Mouse (Mus musculus) ES-E14 (cell line): ENCODE data around the gene Enpp1. TPM values are rescaled to one million over a fixed set of nuclear protein-coding genes. Genes with fewer than 3 reads are reported as not detected.

Experiments
- DNase-seq: peaks from one replicate; pipeline ENCODE4 v3.0.0-alpha.2; 2013; ENCODE audit warnings: low read depth, low spot score
- H3K27ac ChIP-seq: 2 replicates; pipeline ENCODE4 v1.5.1; 2012; ENCODE audit warnings: low read depth, mild to moderate bottlenecking, low read length, moderate library complexity, mixed read lengths; ENCODE audit not compliant: poor library complexity, insufficient read depth, severe bottlenecking
- H3K36me3 ChIP-seq: 2 replicates; pipeline ENCODE4 v1.6.1; 2012; ENCODE audit warnings: mild to moderate bottlenecking, low read length, moderate library complexity, mixed read lengths; ENCODE audit not compliant: control insufficient read depth, poor library complexity, insufficient read depth, severe bottlenecking
- H3K4me1 ChIP-seq, 2 experiments: fragments of 150-350 bp in 1 of 2; sonication (generic) in 1 of 2; 2 replicates each; pipeline ENCODE4 v1.6.1; 2012; ENCODE audit warnings: low read length in 2 of 2, mild to moderate bottlenecking in 1 of 2, mixed read lengths in 1 of 2; ENCODE audit not compliant: control insufficient read depth in 2 of 2, insufficient read depth in 2 of 2, poor library complexity in 1 of 2
- H3K4me3 ChIP-seq, 2 experiments: fragments of 150-350 bp in 1 of 2; sonication (generic) in 1 of 2; 2 replicates each; pipeline ENCODE4 v1.5.1; 2012; ENCODE audit warnings: low read length in 2 of 2, low read depth in 1 of 2, mild to moderate bottlenecking in 1 of 2, mixed read lengths in 1 of 2; ENCODE audit not compliant: insufficient read depth in 1 of 2, poor library complexity in 1 of 2, severe bottlenecking in 1 of 2
- H3K9ac ChIP-seq: 2 replicates; pipeline ENCODE4 v1.6.1; 2012; ENCODE audit warnings: low read depth, mild to moderate bottlenecking, low read length, mixed read lengths; ENCODE audit not compliant: poor library complexity, insufficient read depth, severe bottlenecking
- H3K9me3 ChIP-seq: fragments of 150-350 bp; sonication (generic); 2 replicates; pipeline ENCODE4 v1.6.1; 2012; ENCODE audit warnings: low read depth, mild to moderate bottlenecking, low read length; ENCODE audit not compliant: control insufficient read depth, insufficient read depth
- CHD2 ChIP-seq: IDR thresholded peaks from 2 replicates; pipeline ENCODE4 v1.6.1; 2014; ENCODE audit warnings: mild to moderate bottlenecking, low read depth, low read length, inconsistent platforms
- HCFC1 ChIP-seq: IDR thresholded peaks from 2 replicates; pipeline ENCODE4 v1.6.1; 2012; ENCODE audit warnings: low read length, inconsistent platforms, borderline replicate concordance; ENCODE audit not compliant: insufficient read depth
- MAFK ChIP-seq: IDR thresholded peaks from 2 replicates; pipeline ENCODE4 v1.6.1; 2014; ENCODE audit warnings: mild to moderate bottlenecking, low read depth, low read length, inconsistent platforms; ENCODE audit not compliant: insufficient read depth
- ZC3H11A ChIP-seq: IDR thresholded peaks from 2 replicates; pipeline ENCODE4 v1.6.1; 2012; ENCODE audit warnings: low read depth, mild to moderate bottlenecking, inconsistent platforms, low read length, borderline replicate concordance
- ZNF384 ChIP-seq: IDR thresholded peaks from 2 replicates; pipeline ENCODE4 v1.6.1; 2012; ENCODE audit warnings: low read depth, low read length, inconsistent platforms
- in situ Hi-C, 2 experiments: fragments of 600-800 bp; cut with MboI; formaldehyde crosslinking; loops; one replicate each; pipeline ENCODE4 v1.15.1; 2025; ENCODE audit warnings: low sequenced_read_pairs in 2 of 2, inconsistent platforms in 1 of 2; ENCODE audit not compliant: unreplicated experiment in 2 of 2
- total RNA-seq: library from RNA; depleted of rRNA; stranded (reverse); fragments of 300-350 nt; gene quantifications from 2 replicates; pipeline ENCODE4 v1.2.3, GENCODE M21; 2012

Enpp1 gene
- total RNA-seq, 1 experiment: 0.62 TPM

DNA sequence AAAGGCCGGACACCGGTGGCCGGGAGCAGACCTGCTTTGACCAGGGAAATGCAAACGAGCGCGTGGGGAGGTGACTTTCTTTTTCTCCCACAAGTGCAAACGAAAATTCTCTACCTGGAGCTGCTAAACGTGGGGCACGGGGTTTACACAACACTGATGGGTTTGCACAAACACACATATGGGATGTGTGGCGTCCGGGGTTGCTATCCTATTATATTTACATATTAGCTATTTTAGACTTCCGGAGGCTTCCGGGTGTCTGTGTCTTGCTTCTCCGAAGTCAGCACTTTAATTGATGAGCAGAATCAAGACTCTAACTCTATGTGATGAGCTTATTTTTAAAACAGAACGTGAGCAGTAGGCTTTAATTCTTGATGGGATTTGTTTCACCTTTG, 405 bp upstream of the Enpp1 start:
- Histone ChIP-seq H3K27ac (no peak overlapping the region), H3K4me1 (no peaks in the 10 kb centered on the region)

DNA sequence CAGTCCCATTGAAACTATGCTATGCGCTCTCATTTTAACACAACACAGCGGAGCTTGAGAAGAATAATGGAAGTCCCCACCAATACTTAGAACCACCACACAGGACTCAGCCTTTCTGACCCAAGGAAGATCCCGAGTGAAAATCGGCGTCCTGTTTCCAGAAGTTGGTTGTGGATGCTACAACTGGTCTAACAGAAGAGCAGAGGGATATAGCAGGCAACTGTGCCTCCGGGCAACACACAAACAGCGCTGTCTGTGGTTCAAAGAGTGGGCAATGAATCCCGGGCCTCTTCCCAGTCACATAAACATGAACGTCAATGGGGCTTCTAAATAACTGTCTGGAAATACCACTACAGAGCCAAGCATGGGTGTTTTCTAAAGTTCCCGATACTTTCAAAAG, 888 bp downstream of the Enpp1 start:
- DNase-seq: no peak
- H3K9ac ChIP-seq: no peak overlapping the region

More for the DNA sequence above, 405 bp upstream of the Enpp1 start:
- H3K9me3 ChIP-seq: no peaks in the 10 kb centered on the region
- no peak for DNase-seq
- peak overlapping the region; percentile 65 to 75 for H3K4me3 ChIP-seq
- no peaks in the 10 kb centered on the region for H3K36me3 ChIP-seq
- in situ Hi-C loops: no loop called here
- TF ChIP-seq ZNF384 (no peak), CHD2 (no peak), HCFC1 (no peak), ZC3H11A (no peak), MAFK (no peak)
- peak overlapping the region; percentile 47 for H3K9ac ChIP-seq

DNA sequence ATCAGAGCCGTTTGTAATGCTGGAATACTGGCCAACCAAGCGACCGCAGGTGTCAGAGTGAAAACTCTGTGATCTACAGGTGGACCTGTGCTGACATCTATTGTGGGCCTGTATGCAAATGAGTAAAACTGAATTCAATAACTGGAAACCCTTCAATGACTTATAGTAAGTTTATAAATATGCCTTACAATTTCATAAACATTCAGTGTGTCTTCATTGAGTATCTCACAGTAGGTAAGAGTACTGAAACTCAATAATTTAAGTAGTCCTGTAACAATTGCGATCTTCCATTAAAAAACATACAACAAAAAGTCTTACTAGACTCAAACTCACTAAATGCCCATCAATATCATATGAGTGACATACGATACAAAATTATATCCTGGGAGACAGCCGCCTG, 1.6 kb downstream of the Enpp1 start:
- TF ChIP-seq ZC3H11A: no peak
- no peak for TF ChIP-seq HCFC1
- TF ChIP-seq MAFK: no peak
- TF ChIP-seq CHD2: no peak
- no peak for TF ChIP-seq ZNF384

More for the DNA sequence above, 888 bp downstream of the Enpp1 start:
- H3K4me1 ChIP-seq: no peaks in the 10 kb centered on the region
- in situ Hi-C loops: no loop called here
- no peak overlapping the region for H3K27ac ChIP-seq
- H3K36me3 ChIP-seq: no peaks in the 10 kb centered on the region
- TF ChIP-seq HCFC1: no peak
- no peak for TF ChIP-seq ZC3H11A
- no peak for TF ChIP-seq ZNF384
- no peak for TF ChIP-seq MAFK
- no peak for TF ChIP-seq CHD2
- no peaks in the 10 kb centered on the region for H3K9me3 ChIP-seq
- peak overlapping the region; percentile 65 to 75; a peak in 3 of 4 replicates for H3K4me3 ChIP-seq

DNA sequence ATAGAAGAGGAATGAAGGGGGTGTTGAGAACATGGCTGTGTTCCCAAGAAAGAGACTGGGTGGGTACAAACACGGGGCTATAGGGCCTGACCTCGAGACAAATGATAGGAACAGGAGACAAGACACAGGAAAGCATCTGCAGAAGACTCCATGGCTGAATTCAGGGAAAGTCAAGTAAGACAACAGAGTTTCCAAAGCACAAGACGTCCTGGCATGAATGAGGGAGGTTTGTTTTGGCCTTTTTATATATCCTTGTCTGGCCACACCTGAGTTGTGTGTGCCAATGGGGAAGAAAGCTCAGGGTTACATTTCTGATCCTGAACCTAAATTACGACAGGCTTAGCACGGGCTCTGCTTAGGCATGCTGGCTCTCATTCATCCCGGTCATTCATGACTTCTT, 4.2 kb downstream of the Enpp1 start:
- in situ Hi-C loops: no loop called here
- no peak for TF ChIP-seq CHD2
- no peak for TF ChIP-seq ZNF384
- TF ChIP-seq ZC3H11A: no peak
- TF ChIP-seq HCFC1: no peak
- TF ChIP-seq MAFK: no peak
- Histone ChIP-seq H3K4me3 (no peak overlapping the region), H3K4me1 (no peaks in the 10 kb centered on the region), H3K36me3 (no peaks in the 10 kb centered on the region), H3K27ac (no peak overlapping the region), H3K9ac (no peak overlapping the region), H3K9me3 (no peaks in the 10 kb centered on the region)
- no peak for DNase-seq

More for the DNA sequence above, 1.6 kb downstream of the Enpp1 start:
- Histone ChIP-seq H3K4me1 (no peaks in the 10 kb centered on the region), H3K9ac (no peak overlapping the region), H3K4me3 (no peak overlapping the region), H3K27ac (no peak overlapping the region), H3K36me3 (no peaks in the 10 kb centered on the region), H3K9me3 (no peaks in the 10 kb centered on the region)
- no peak for DNase-seq
- in situ Hi-C loops: no loop called here
